Mouse (Mus musculus) limb, embryonic 12.5 days (tissue): ENCODE measurements at regions not wholly inside any gene's neighbourhood (a gene's known extent, or its start where the extent isn't known, plus 50 kb on each side); places are given as distances from the start of the nearest gene placed in this dataset.

ENCODE experiments used
- ATAC-seq: fragments of 200-750 bp; cut with Nextera tagmentation; 2 replicates; pipeline ENCODE4 v1.8.0; 2017; ENCODE audit warnings: low read depth, moderate TSS enrichment; ENCODE audit not compliant: insufficient number of reproducible peaks, insufficient read depth, low FRiP score, low TSS enrichment
- H3K27ac ChIP-seq: fragments of 300-500 bp; sonication (generic); 2 replicates; pipeline ENCODE4 v1.5.1; 2016; ENCODE audit warnings: mild to moderate bottlenecking, moderate library complexity
- H3K27me3 ChIP-seq: fragments of 300-500 bp; sonication (generic); 2 replicates; pipeline ENCODE4 v1.6.1; 2016; ENCODE audit warnings: mild to moderate bottlenecking, moderate library complexity
- H3K36me3 ChIP-seq: fragments of 300-500 bp; sonication (generic); 2 replicates; pipeline ENCODE4 v1.6.1; 2016; ENCODE audit warnings: mild to moderate bottlenecking, moderate library complexity
- H3K4me1 ChIP-seq: fragments of 300-500 bp; sonication (generic); replicated peaks from 2 replicates; pipeline ENCODE4 v1.6.1; 2016
- H3K4me2 ChIP-seq: fragments of 300-500 bp; sonication (generic); 2 replicates; pipeline ENCODE4 v1.6.1; 2016; ENCODE audit warnings: mild to moderate bottlenecking, moderate library complexity
- H3K4me3 ChIP-seq: fragments of 300-500 bp; sonication (generic); replicated peaks from 2 replicates; pipeline ENCODE4 v1.5.1; 2016; ENCODE audit warnings: mild to moderate bottlenecking
- H3K9ac ChIP-seq: fragments of 300-500 bp; sonication (generic); replicated peaks from 2 replicates; pipeline ENCODE4 v1.6.1; 2016; ENCODE audit warnings: mild to moderate bottlenecking, moderate library complexity
- H3K9me3 ChIP-seq: fragments of 300-500 bp; sonication (generic); 2 replicates; pipeline ENCODE4 v1.6.1; 2016; ENCODE audit warnings: mild to moderate bottlenecking, moderate library complexity
- WGBS: fragments of 180-500 bp; shearing (Covaris S2); methylation state at CpG from one replicate; pipeline ENCODE4 v1.1.7; 2016; 5-methylcytosine and 5-hydroxymethylcytosine counted together

- no peak overlapping the region for H3K4me2 ChIP-seq
- 0 out of 2 replicates have a peak, but pooled peaks cover 14% of the 10 kb centered on the region for H3K9me3 ChIP-seq
- ATAC-seq: no peak
- no peak overlapping the region for H3K4me3 ChIP-seq
- no peak overlapping the region for H3K9ac ChIP-seq
- WGBS: 53% methylated on average over 1 of the region's 1 CpGs
- no peak overlapping the region for H3K27ac ChIP-seq
- no peaks in the 10 kb centered on the region for H3K36me3 ChIP-seq
- peaks cover 8% of the 10 kb centered on the region for H3K4me1 ChIP-seq
- 0 out of 2 replicates have a peak, but pooled peaks cover 8% of the 10 kb centered on the region for H3K27me3 ChIP-seq
Observed at GRCm38 (mm10) chr9:61819836-61820235, 94.5 kb downstream of the Rplp1 start.

- no peak overlapping the region for H3K4me3 ChIP-seq
- ATAC-seq: no peak
- no peaks in the 10 kb centered on the region for H3K36me3 ChIP-seq
- H3K4me2 ChIP-seq: no peak overlapping the region
- 0 out of 2 replicates have a peak, but pooled peaks cover 7% of the 10 kb centered on the region for H3K9me3 ChIP-seq
- 72% methylated on average over 11 of the region's 11 CpGs for WGBS
- 0 out of 2 replicates have a peak, but pooled peaks cover 8% of the 10 kb centered on the region for H3K27me3 ChIP-seq
- no peak overlapping the region for H3K9ac ChIP-seq
- H3K27ac ChIP-seq: no peak overlapping the region
- peaks cover 8% of the 10 kb centered on the region; the same call in 1 of the 2 replicates for H3K4me1 ChIP-seq
Observed at GRCm38 (mm10) chr9:61816589-61817179, 97.7 kb downstream of the Rplp1 start.

- no peak overlapping the region for H3K4me2 ChIP-seq
- 12% methylated on average over 10 of the region's 10 CpGs for WGBS
- H3K9ac ChIP-seq: no peak overlapping the region
- no peak overlapping the region for H3K27ac ChIP-seq
- 0 out of 2 replicates have a peak, but pooled peaks cover 8% of the 10 kb centered on the region for H3K27me3 ChIP-seq
- H3K4me1 ChIP-seq: peaks cover 8% of the 10 kb centered on the region; the same call in 1 of the 2 replicates
- no peak for ATAC-seq
- 0 out of 2 replicates have a peak, but pooled peaks cover under 1% of the 10 kb centered on the region for H3K9me3 ChIP-seq
- no peak overlapping the region for H3K4me3 ChIP-seq
- no peaks in the 10 kb centered on the region for H3K36me3 ChIP-seq
Observed at GRCm38 (mm10) chr9:61815995-61816394, 98.3 kb downstream of the Rplp1 start.

- no peak for ATAC-seq
- H3K9me3 ChIP-seq: no peaks in the 10 kb centered on the region
- no peak overlapping the region for H3K27ac ChIP-seq
- H3K4me1 ChIP-seq: peaks cover 8% of the 10 kb centered on the region; the same call in 1 of the 2 replicates
- no peak overlapping the region for H3K4me2 ChIP-seq
- no peak overlapping the region for H3K4me3 ChIP-seq
- WGBS: 88% methylated on average over 3 of the region's 3 CpGs
- no peak overlapping the region for H3K9ac ChIP-seq
- H3K36me3 ChIP-seq: no peaks in the 10 kb centered on the region
- H3K27me3 ChIP-seq: 0 out of 2 replicates have a peak, but pooled peaks cover 4% of the 10 kb centered on the region
Observed at GRCm38 (mm10) chr9:61813291-61813690, 101.1 kb downstream of the Rplp1 start.

GRCm38 (mm10) chr9:61812315-61812714, 102.0 kb downstream of the Rplp1 start:
- 89% methylated on average over 9 of the region's 9 CpGs for WGBS
- no peaks in the 10 kb centered on the region for H3K9me3 ChIP-seq
- ATAC-seq: no peak

GRCm38 (mm10) chr9:61810456-61810855, 103.9 kb downstream of the Rplp1 start:
- Histone ChIP-seq H3K9ac (no peak overlapping the region), H3K9me3 (no peaks in the 10 kb centered on the region), H3K4me1 (peaks cover 5% of the 10 kb centered on the region; the same call in 1 of the 2 replicates), H3K27ac (no peak overlapping the region), H3K36me3 (no peaks in the 10 kb centered on the region), H3K4me2 (no peak overlapping the region), H3K4me3 (no peak overlapping the region), H3K27me3 (no peaks in the 10 kb centered on the region)
- WGBS: 79% methylated on average over 4 of the region's 4 CpGs
- no peak for ATAC-seq

More at GRCm38 (mm10) chr9:61812315-61812714, 102.0 kb downstream of the Rplp1 start:
- Histone ChIP-seq H3K27me3 (0 out of 2 replicates have a peak, but pooled peaks cover 4% of the 10 kb centered on the region), H3K4me3 (no peak overlapping the region), H3K36me3 (no peaks in the 10 kb centered on the region), H3K27ac (no peak overlapping the region), H3K4me2 (no peak overlapping the region), H3K4me1 (peaks cover 8% of the 10 kb centered on the region; the same call in 1 of the 2 replicates), H3K9ac (no peak overlapping the region)

GRCm38 (mm10) chr9:61808351-61809225, 105.8 kb downstream of the Rplp1 start:
- H3K4me1 ChIP-seq: peaks cover 2% of the 10 kb centered on the region; the same call in 1 of the 2 replicates
- H3K4me2 ChIP-seq: no peak overlapping the region
- 78% methylated on average over 12 of the region's 12 CpGs for WGBS
- no peaks in the 10 kb centered on the region for H3K27me3 ChIP-seq
- no peaks in the 10 kb centered on the region for H3K36me3 ChIP-seq
- H3K9me3 ChIP-seq: no peaks in the 10 kb centered on the region
- peak overlapping the region; percentile 12; the same call in 1 of the 2 replicates for H3K27ac ChIP-seq
- H3K9ac ChIP-seq: no peak overlapping the region
- no peak for ATAC-seq
- H3K4me3 ChIP-seq: no peak overlapping the region

GRCm38 (mm10) chr9:61805971-61806370, 108.4 kb downstream of the Rplp1 start:
- H3K4me2 ChIP-seq: no peak overlapping the region
- no peaks in the 10 kb centered on the region for H3K27me3 ChIP-seq
- H3K27ac ChIP-seq: no peak overlapping the region
- WGBS: 84% methylated on average over 2 of the region's 2 CpGs
- no peaks in the 10 kb centered on the region for H3K36me3 ChIP-seq
- H3K9me3 ChIP-seq: no peaks in the 10 kb centered on the region
- H3K9ac ChIP-seq: no peak overlapping the region
- peaks cover 2% of the 10 kb centered on the region; the same call in 1 of the 2 replicates for H3K4me1 ChIP-seq
- ATAC-seq: no peak
- H3K4me3 ChIP-seq: no peak overlapping the region

GRCm38 (mm10) chr9:61803555-61803954, 110.8 kb downstream of the Rplp1 start:
- no peak for ATAC-seq
- no peak overlapping the region for H3K4me2 ChIP-seq
- WGBS: 61% methylated on average over 3 of the region's 3 CpGs
- H3K27me3 ChIP-seq: no peaks in the 10 kb centered on the region
- no peaks in the 10 kb centered on the region for H3K9me3 ChIP-seq
- H3K36me3 ChIP-seq: no peaks in the 10 kb centered on the region
- H3K9ac ChIP-seq: no peak overlapping the region
- no peak overlapping the region for H3K4me3 ChIP-seq
- peaks cover 2% of the 10 kb centered on the region; the same call in 1 of the 2 replicates for H3K4me1 ChIP-seq
- no peak overlapping the region for H3K27ac ChIP-seq

GRCm38 (mm10) chr9:61802694-61803093, 111.6 kb downstream of the Rplp1 start:
- no peak overlapping the region for H3K4me2 ChIP-seq
- H3K27me3 ChIP-seq: no peaks in the 10 kb centered on the region
- no peak overlapping the region for H3K9ac ChIP-seq
- WGBS: 51% methylated on average over 5 of the region's 5 CpGs
- no peaks in the 10 kb centered on the region for H3K9me3 ChIP-seq
- no peak overlapping the region for H3K27ac ChIP-seq
- H3K4me3 ChIP-seq: no peak overlapping the region
- H3K4me1 ChIP-seq: peaks cover 2% of the 10 kb centered on the region; the same call in 1 of the 2 replicates
- no peak for ATAC-seq
- no peaks in the 10 kb centered on the region for H3K36me3 ChIP-seq

GRCm38 (mm10) chr9:61799535-61799934, 114.8 kb downstream of the Rplp1 start:
- no peak overlapping the region for H3K4me3 ChIP-seq
- no peaks in the 10 kb centered on the region for H3K4me1 ChIP-seq
- no peaks in the 10 kb centered on the region for H3K36me3 ChIP-seq
- H3K9me3 ChIP-seq: no peaks in the 10 kb centered on the region
- no peak overlapping the region for H3K27ac ChIP-seq
- WGBS: 62% methylated on average over 1 of the region's 1 CpGs
- no peaks in the 10 kb centered on the region for H3K27me3 ChIP-seq
- H3K4me2 ChIP-seq: no peak overlapping the region
- H3K9ac ChIP-seq: no peak overlapping the region
- no peak for ATAC-seq
